8 mouse cellular contexts compared by ENCODE assay signal in the genomic region with DNA sequence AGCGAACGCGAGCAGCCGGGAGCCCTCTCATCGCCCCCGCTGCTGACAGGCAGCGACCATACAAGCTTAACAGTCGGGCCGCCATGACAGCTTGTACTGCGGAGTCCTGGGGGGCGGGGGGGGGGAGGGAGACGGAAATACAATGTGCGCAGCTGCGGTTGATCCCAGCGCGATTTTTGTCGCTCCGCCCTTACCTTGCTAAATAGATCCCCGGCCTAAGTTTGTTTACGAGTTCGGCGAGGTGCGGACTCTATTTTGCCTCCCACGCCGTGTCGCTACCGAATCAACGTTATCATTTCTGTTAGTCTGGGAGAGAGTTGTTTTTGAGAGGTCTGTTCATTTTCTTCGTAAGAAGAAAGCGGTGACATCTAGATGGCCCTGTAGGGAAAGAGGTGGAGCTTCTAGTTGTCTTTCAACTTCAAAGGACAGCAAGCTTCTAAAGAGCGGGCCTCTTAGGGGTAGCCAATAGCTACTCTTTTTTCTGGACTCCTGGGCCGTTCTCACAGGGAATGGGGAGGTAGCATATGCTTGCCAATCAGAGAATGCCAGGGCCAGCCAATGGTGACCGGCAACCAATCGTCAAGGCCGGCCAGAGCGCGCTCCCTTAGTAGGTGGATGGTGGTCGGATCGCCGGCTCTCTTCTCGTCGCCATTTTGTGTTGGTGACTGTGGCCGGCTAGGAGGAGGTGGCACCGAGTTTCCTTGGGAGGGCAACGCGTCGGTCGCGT. TPM values are rescaled to one million over a fixed set of nuclear protein-coding genes. Genes with fewer than 3 reads are reported as not detected.
DNase-seq lines count a peak whose midpoint lies in the region; ATAC-seq lines count a peak whose summit lies in the region.

A gene (plus strand): TSS at position 328 of the 727 bp plus-strand sequence.
A gene (minus strand): TSS at position 444 of the 727 bp plus-strand sequence.

- peak; percentile 88 to 95 for DNase-seq in adrenal gland, adult (ENCODE audit: inconsistent age in 2 of 2, low spot score in 1 of 2)
- peak; percentile 82 for DNase-seq in embryo, embryonic 10 days (ENCODE audit: low spot score)
- peak; percentile 58 for DNase-seq in gastrocnemius, postnatal 10 days
- DNase-seq in induced T-regulatory cell, adult 2 months (ENCODE audit: low read depth): peak; percentile 90
- peak; percentile 81 to 88 for DNase-seq in left cerebral cortex, adult 9 months (ENCODE audit: low spot score in 2 of 2)
- peak; percentile 77 for DNase-seq in right cerebral cortex, postnatal 14 days
- peak; percentile 85 for DNase-seq in yolk sac, embryonic 10.5 days (ENCODE audit: low spot score)

- ATAC-seq in megakaryocyte progenitor cell, adult 5-6 weeks (replicated peaks; ENCODE audit: poor library complexity): peak; percentile 94

RNA-seq across cellular contexts. Expression of the first gene that starts in this region (rescaled TPM):
- total RNA-seq in gastrocnemius, postnatal 10 days (2021): 10 to 100 TPM; 15.7 to 20.5 TPM
- 28.4 and 32.0 TPM in 2 replicates for total RNA-seq in megakaryocyte progenitor cell, adult 5-6 weeks (2015)
- total RNA-seq in megakaryocyte progenitor cell, adult 5-6 weeks (2017): 66.3 and 82.3 TPM in 2 replicates

RNA-seq across cellular contexts. Expression of the second gene that starts in this region (rescaled TPM):
- 100 to 1,000 TPM; 310 to 341 TPM for total RNA-seq in gastrocnemius, postnatal 10 days (2021)
- 161 and 171 TPM in 2 replicates for total RNA-seq in megakaryocyte progenitor cell, adult 5-6 weeks (2015)
- total RNA-seq in megakaryocyte progenitor cell, adult 5-6 weeks (2017): 75.1 and 84.7 TPM in 2 replicates

Comparison
In these comparisons a context has a peak if more than half of its experiments do, and no peak if none do; other contexts are left out.
1. Peak in every context shown above with its lines: DNase-seq and ATAC-seq.